Mouse (Mus musculus) bone marrow macrophage, adult 2 months (primary cell): Measurements from ENCODE around the gene Fam57b.

Experiments
- CTCF ChIP-seq: IDR thresholded peaks from 2 replicates; pipeline ENCODE4 v1.5.1; 2012; ENCODE audit warnings: low read depth, mild to moderate bottlenecking, low read length, moderate library complexity
- POLR2A ChIP-seq: IDR thresholded peaks from 2 replicates; pipeline ENCODE4 v1.6.1; 2012; ENCODE audit warnings: mild to moderate bottlenecking, low read depth, low read length, borderline replicate concordance

GRCm38 (mm10) chr7:126778147-126778546 lies 19.3 kb upstream of the Fam57b start:
- TF ChIP-seq CTCF (no peak), POLR2A (no peak)
